7 mouse cellular contexts compared by ENCODE assay signal in genomic region chr3:108295379-108296219, GRCm38 (mm10). TPM values are rescaled to one million over a fixed set of nuclear protein-coding genes. Genes with fewer than 3 reads are reported as not detected.
DNase-seq lines count a peak whose midpoint lies in the region; ATAC-seq and TF ChIP-seq lines count a peak whose summit lies in the region.

No protein-coding gene starts in this region.

- H3K9me3 ChIP-seq in erythroblast, embryonic 14.5 days (ENCODE audit: control insufficient read depth, low read length) = no peaks in the 10 kb centered on the region
- no peaks in the 10 kb centered on the region for H3K9me3 ChIP-seq in heart, embryonic 14.5 days (ENCODE audit: control insufficient read depth, low read length)
- H3K9me3 ChIP-seq in stomach, embryonic 14.5 days (ENCODE audit: control insufficient read depth, low read depth, low read length) = no peaks in the 10 kb centered on the region

- peak overlapping the region; percentile 49 for H3K4me2 ChIP-seq in heart, embryonic 14.5 days (ENCODE audit: low read length)
- H3K4me2 ChIP-seq in stomach, embryonic 14.5 days (replicated peaks; ENCODE audit: low read depth, low read length) = peak overlapping the region; percentile 13

- TF ChIP-seq CTCF in bone marrow, adult 2 months (IDR thresholded peaks at IDR 0.05; ENCODE audit: control insufficient read depth, insufficient read depth, low read length) = no peak

- DNase-seq in ES-CJ7 (ENCODE audit: low read depth, low spot score) = peak; percentile 28
- peak; percentile 65 to 68 for DNase-seq in layer of hippocampus, adult 8-10 months (ENCODE audit: low spot score in 2 of 2)
- DNase-seq in lung, postnatal 14 days = peak; percentile 80

- peak overlapping the region; percentile 38 for H3K27ac ChIP-seq in bone marrow, adult 2 months (ENCODE audit: control insufficient read depth, insufficient read depth, low read depth, low read length, poor library complexity)
- H3K27ac ChIP-seq in heart, embryonic 14.5 days (replicated peaks in 1 of 2; ENCODE audit: control insufficient read depth in 1 of 2, insufficient read depth in 1 of 2, low read depth in 2 of 2, low read length in 2 of 2) = peak overlapping the region; percentile 82 to 84
- peak overlapping the region; percentile 62 for H3K27ac ChIP-seq in stomach, embryonic 14.5 days (ENCODE audit: low read length)

- peaks cover 14% of the 10 kb centered on the region for H3K4me1 ChIP-seq in bone marrow, adult 2 months (ENCODE audit: control insufficient read depth, insufficient read depth, low read length)
- peaks cover 46% of the 10 kb centered on the region for H3K4me1 ChIP-seq in erythroblast, embryonic 14.5 days (ENCODE audit: control insufficient read depth)
- peaks cover 42 to 53% of the 10 kb centered on the region in 2 experiments for H3K4me1 ChIP-seq in heart, embryonic 14.5 days (ENCODE audit: control insufficient read depth in 2 of 2, insufficient read depth in 2 of 2, low read length in 2 of 2)
- H3K4me1 ChIP-seq in stomach, embryonic 14.5 days (ENCODE audit: control insufficient read depth, insufficient read depth, low read length) = peaks cover 35% of the 10 kb centered on the region

- no peaks in the 10 kb centered on the region for H3K36me3 ChIP-seq in erythroblast, embryonic 14.5 days (ENCODE audit: control insufficient read depth)
- no peaks in the 10 kb centered on the region for H3K36me3 ChIP-seq in heart, embryonic 14.5 days (ENCODE audit: control insufficient read depth, insufficient read depth, low read length)
- no peaks in the 10 kb centered on the region for H3K36me3 ChIP-seq in stomach, embryonic 14.5 days (ENCODE audit: control insufficient read depth, insufficient read depth, low read length)

- peak overlapping the region; percentile 44; the same call in 1 of the 2 replicates for H3K9ac ChIP-seq in heart, embryonic 14.5 days (ENCODE audit: low read length)
- 0 out of 2 replicates have a peak overlapping the region, but pooled peaks have one; percentile 4 for H3K9ac ChIP-seq in stomach, embryonic 14.5 days (replicated peaks; ENCODE audit: low read depth, low read length)

- no peak for TF ChIP-seq POLR2A in bone marrow, adult 2 months (IDR thresholded peaks at IDR 0.05; ENCODE audit: borderline replicate concordance, control insufficient read depth, low read depth, low read length)

- H3K4me3 ChIP-seq in bone marrow, adult 2 months (replicated peaks; ENCODE audit: control insufficient read depth, low read depth, low read length) = no peak overlapping the region
- peak overlapping the region; percentile 42 for H3K4me3 ChIP-seq in erythroblast, embryonic 14.5 days (replicated peaks)
- no peak overlapping the region for H3K4me3 ChIP-seq in heart, embryonic 14.5 days (ENCODE audit: control insufficient read depth in 1 of 2, insufficient read depth in 1 of 2, low read depth in 1 of 2, low read length in 2 of 2)
- no peak overlapping the region for H3K4me3 ChIP-seq in stomach, embryonic 14.5 days (ENCODE audit: low read depth, low read length)

- no peak for ATAC-seq in heart, embryonic 14.5 days (ENCODE audit: insufficient number of reproducible peaks, insufficient read depth, low FRiP score, low read depth)
- ATAC-seq in stomach, embryonic 14.5 days (ENCODE audit: insufficient number of reproducible peaks, insufficient read depth, low FRiP score, low read depth) = no peak

- no peaks in the 10 kb centered on the region for H3K27me3 ChIP-seq in erythroblast, embryonic 14.5 days (ENCODE audit: control insufficient read depth)
- no peaks in the 10 kb centered on the region for H3K27me3 ChIP-seq in heart, embryonic 14.5 days (ENCODE audit: control insufficient read depth, insufficient read depth, low read length)
- H3K27me3 ChIP-seq in stomach, embryonic 14.5 days (ENCODE audit: control insufficient read depth, insufficient read depth, low read length) = no peaks in the 10 kb centered on the region

- WGBS in bone marrow, adult 2 months = 15% methylated on average over 14 of the region's 14 CpGs
- 38% methylated on average over 14 of the region's 14 CpGs for WGBS in heart, embryonic 14.5 days
- 50% methylated on average over 14 of the region's 14 CpGs for WGBS in stomach, embryonic 14.5 days

RNA-seq across cellular contexts. Expression of gene Sort1, which starts 11.7 kb away (rescaled TPM):
- 8.2 and 15.6 TPM in 2 replicates for polyA plus RNA-seq in bone marrow, adult 2 months (2011; ENCODE audit: insufficient read depth, insufficient read length, low replicate concordance, missing spikeins)
- 0.01 TPM in 2 replicates for polyA plus RNA-seq in erythroblast, embryonic 14.5 days (2012)
- polyA plus RNA-seq in heart, embryonic 14.5 days (2014; fragmentation: Nextera tagmentation; extraction: Ambion mirVana) = 19.3 and 21.4 TPM in 2 replicates
- 100 to 1,000 TPM; 329 to 381 (median 353) TPM for total RNA-seq in layer of hippocampus, adult 8-10 months (2022)
- 12.3 and 12.9 TPM in 2 replicates for polyA plus RNA-seq in stomach, embryonic 14.5 days (2014; fragmentation: Nextera tagmentation; extraction: Ambion mirVana)

RNA-seq across cellular contexts. Expression of gene Psma5, which starts 38.9 kb away (rescaled TPM):
- 37.3 and 60.9 TPM in 2 replicates for polyA plus RNA-seq in bone marrow, adult 2 months (2011; ENCODE audit: insufficient read depth, insufficient read length, low replicate concordance, missing spikeins)
- polyA plus RNA-seq in erythroblast, embryonic 14.5 days (2012) = 0.21 and 0.71 TPM in 2 replicates
- polyA plus RNA-seq in heart, embryonic 14.5 days (2014; fragmentation: Nextera tagmentation; extraction: Ambion mirVana) = 210 and 231 TPM in 2 replicates
- total RNA-seq in layer of hippocampus, adult 8-10 months (2022) = 10 to 100 TPM; 75.1 to 78.6 (median 77.7) TPM
- polyA plus RNA-seq in stomach, embryonic 14.5 days (2014; fragmentation: Nextera tagmentation; extraction: Ambion mirVana) = 280 and 294 TPM in 2 replicates

Comparison
In these comparisons a context has a peak if more than half of its experiments do, and no peak if none do; other contexts are left out.
1. DNase-seq: peak in every context shown above with its lines; median percentile 80 in lung, postnatal 14 days; 66 in layer of hippocampus, adult 8-10 months; 28 in ES-CJ7.
2. RNA of gene Psma5, which starts 38.9 kb away (polyA plus RNA-seq): 280 to 294 TPM in stomach, embryonic 14.5 days, 210 to 231 TPM in heart, embryonic 14.5 days and 37.3 to 60.9 TPM in bone marrow, adult 2 months; 0.21 to 0.71 TPM in erythroblast, embryonic 14.5 days; every median in the first group is over 10 times any median in the second.
3. Peak in every context shown above with its lines, with median percentiles within 50 percentile points of each other: H3K27ac ChIP-seq.